Mouse (Mus musculus): ENCODE measurements at regions not wholly inside any gene's neighbourhood (a gene's known extent, or its start where the extent isn't known, plus 50 kb on each side); places are given as distances from the start of the nearest gene placed in this dataset.

DNA sequence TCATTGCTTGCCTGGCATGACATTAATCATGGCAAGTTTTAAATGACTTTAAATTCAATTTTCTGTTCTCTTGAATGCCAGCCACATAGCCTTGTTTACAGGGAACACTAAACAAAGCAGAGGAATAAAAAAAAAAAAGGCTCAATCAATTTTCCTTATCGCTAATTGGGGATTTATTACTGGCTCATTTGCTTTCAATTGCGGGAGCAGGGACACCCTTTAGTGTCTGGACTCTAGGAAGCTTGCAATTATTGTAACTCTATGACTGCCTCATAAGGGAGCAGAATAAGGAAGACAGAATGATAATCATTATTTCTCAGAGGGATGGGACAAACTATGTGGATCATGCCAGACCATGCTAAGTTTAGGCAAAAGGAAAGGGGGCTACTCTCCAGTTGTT, 1537.7 kb upstream of the Gm6569 start:
- no peak for TF ChIP-seq CTCF (IDR thresholded peaks at IDR 0.05)
- no peak for DNase-seq (ENCODE audit: low read depth, low spot score)
- in situ Hi-C loops (cut with MboI; ENCODE audit: low pct_unique_long_range_greater_than_20kb), result no loop called here
- ChIA-PET CTCF (no interaction called here), POLR2A (no interaction called here)
- no peaks in the 10 kb centered on the region for H3K27me3 ChIP-seq
- no peak for ATAC-seq

DNA sequence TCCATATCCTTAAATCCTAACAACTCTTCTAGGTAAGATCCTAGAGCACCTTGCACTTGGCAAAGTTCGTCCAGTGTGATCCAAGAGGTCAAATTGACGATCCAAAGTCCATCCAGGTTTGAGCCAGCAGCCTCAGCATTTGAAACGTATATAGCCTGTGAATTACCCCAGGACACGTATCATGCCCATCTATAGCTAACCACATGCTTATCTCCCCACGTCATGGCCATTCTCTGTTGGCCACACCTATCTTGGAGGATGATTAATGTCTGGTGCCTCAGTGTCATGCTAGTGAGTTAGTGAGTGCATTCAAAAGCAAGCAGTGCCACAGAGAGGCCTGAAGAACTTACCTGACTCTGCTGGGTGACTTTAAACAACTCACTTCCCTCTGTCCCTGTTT, 1521.9 kb upstream of the Gm6569 start:
- no peak for TF ChIP-seq CTCF (IDR thresholded peaks at IDR 0.05)
- in situ Hi-C loops (cut with MboI; ENCODE audit: low pct_unique_long_range_greater_than_20kb), result no loop called here
- ATAC-seq (no peak), DNase-seq (ENCODE audit: low read depth, low spot score) (no peak)
- ChIA-PET POLR2A (no interaction called here), CTCF (no interaction called here)
- no peaks in the 10 kb centered on the region for H3K27me3 ChIP-seq

- ATAC-seq (no peak), DNase-seq (ENCODE audit: low read depth, low spot score) (no peak)
- H3K27me3 ChIP-seq, result peaks cover 3% of the 10 kb centered on the region
- CTCF ChIA-PET, result no interaction called here
- POLR2A ChIA-PET, result no interaction called here
- in situ Hi-C loops (cut with MboI; ENCODE audit: low pct_unique_long_range_greater_than_20kb), result no loop called here
- no peak for TF ChIP-seq CTCF (IDR thresholded peaks at IDR 0.05)
Observed at GRCm38 (mm10) chr15:72321528-72321927, 1512.8 kb upstream of the Gm6569 start.

- peaks cover 3% of the 10 kb centered on the region for H3K27me3 ChIP-seq
- ChIA-PET CTCF (no interaction called here), POLR2A (no interaction called here)
- in situ Hi-C loops (cut with MboI; ENCODE audit: low pct_unique_long_range_greater_than_20kb), result no loop called here
- DNase-seq (ENCODE audit: low read depth, low spot score), result no peak
- TF ChIP-seq CTCF (IDR thresholded peaks at IDR 0.05), result no peak
- ATAC-seq, result no peak
Observed at GRCm38 (mm10) chr15:72322127-72322526, 1512.2 kb upstream of the Gm6569 start.

DNA sequence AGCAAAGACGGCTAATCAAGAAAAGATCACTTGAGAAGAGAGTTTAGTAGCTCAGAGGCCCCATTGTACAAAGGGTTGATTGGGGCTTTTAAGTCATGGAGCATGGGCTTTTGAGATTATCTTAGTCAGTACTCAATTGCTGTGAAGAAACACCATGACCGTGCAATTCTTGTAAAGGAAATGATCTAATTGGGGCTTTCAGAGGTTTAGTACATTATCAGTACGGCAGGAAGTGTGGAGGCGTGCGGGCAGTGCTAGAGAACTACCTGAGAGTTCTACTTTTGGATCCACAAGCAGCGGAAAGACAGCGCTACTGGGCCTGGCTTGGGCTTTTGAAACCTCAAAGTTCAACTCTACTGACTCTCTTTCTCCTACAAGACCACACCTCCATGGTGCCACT, 1511.2 kb upstream of the Gm6569 start:
- ATAC-seq, result no peak
- CTCF ChIA-PET, result interaction anchor here (1.2 kb wide), 1 partner anchor 12 kb away, joined by 3 read pairs; no protein-coding TSS in a partner anchor
- POLR2A ChIA-PET, result no interaction called here
- no peak for DNase-seq (ENCODE audit: low read depth, low spot score)
- in situ Hi-C loops (cut with MboI; ENCODE audit: low pct_unique_long_range_greater_than_20kb), result no loop called here
- H3K27me3 ChIP-seq, result peaks cover 3% of the 10 kb centered on the region
- no peak for TF ChIP-seq CTCF (IDR thresholded peaks at IDR 0.05)

DNA sequence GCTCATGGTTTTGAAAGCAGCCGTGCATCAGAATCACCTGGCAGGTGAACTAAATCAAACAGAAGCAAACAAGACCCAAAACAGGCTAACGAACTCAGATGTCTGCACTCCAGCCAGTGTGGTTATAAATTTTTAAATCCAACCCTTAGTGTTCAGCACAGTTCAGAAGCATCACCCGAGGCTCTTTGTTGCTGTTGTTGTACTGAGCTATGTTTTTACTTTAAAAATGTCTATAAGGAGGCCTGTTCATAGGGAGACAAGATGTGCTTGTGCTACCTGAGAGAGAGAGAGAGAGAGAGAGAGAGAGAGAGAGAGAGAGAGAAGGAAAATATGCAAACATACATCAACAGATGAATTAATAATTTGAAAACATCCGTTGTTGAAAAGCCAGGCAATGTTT, 1503.1 kb upstream of the Gm6569 start:
- POLR2A ChIA-PET, result no interaction called here
- in situ Hi-C loops (cut with MboI; ENCODE audit: low pct_unique_long_range_greater_than_20kb), result no loop called here
- H3K27me3 ChIP-seq, result no peaks in the 10 kb centered on the region
- ATAC-seq (no peak), DNase-seq (ENCODE audit: low read depth, low spot score) (no peak)
- CTCF ChIA-PET, result no interaction called here
- no peak for TF ChIP-seq CTCF (IDR thresholded peaks at IDR 0.05)

- ATAC-seq (no peak), DNase-seq (ENCODE audit: low read depth, low spot score) (no peak)
- ChIA-PET POLR2A (no interaction called here), CTCF (no interaction called here)
- H3K27me3 ChIP-seq, result no peaks in the 10 kb centered on the region
- in situ Hi-C loops (cut with MboI; ENCODE audit: low pct_unique_long_range_greater_than_20kb), result no loop called here
- TF ChIP-seq CTCF (IDR thresholded peaks at IDR 0.05), result no peak
Observed at GRCm38 (mm10) chr15:72334497-72334896, 1499.9 kb upstream of the Gm6569 start.

DNA sequence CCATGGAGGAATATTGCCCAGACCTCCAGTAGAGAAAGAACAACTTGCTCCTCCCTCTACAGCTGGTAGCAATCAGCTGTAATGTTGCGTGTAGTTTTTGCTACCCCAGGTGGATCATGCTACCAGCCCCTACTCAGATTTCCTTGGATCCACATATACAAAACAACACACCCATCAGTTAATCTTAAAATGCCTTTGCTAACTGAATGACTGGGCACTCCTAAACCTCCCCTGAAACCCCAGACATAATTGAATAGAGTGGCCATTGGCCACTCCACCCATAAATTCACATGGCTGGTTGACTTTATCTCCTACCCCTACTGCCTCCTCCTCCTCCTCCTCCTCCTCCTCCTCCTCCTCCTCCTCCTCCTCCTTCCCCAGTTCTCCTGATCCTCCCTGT, 1494.7 kb upstream of the Gm6569 start:
- POLR2A ChIA-PET, result no interaction called here
- ATAC-seq, result no peak

DNA sequence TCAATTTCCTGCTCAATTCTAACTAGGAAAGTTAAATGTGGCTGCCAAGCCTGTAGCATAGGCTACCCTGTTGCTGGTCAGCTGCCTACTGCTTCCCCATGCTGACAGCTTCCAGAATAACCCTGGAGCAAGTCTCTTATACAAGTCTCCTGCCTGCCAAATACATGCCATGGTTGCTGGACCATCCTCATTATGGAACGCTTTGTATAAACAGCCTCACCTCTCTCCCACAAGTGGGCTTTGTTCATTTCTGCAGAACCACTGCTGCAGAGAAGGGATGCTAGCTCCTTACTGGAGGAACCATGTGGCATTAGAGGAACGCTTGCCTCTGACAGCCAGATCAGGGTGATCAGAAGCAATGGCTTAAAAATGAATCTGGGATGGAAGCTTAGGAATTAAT, 1492.4 kb upstream of the Gm6569 start:
- POLR2A ChIA-PET, result no interaction called here

More for the DNA sequence above, 1494.7 kb upstream of the Gm6569 start:
- TF ChIP-seq CTCF (IDR thresholded peaks at IDR 0.05), result no peak
- no peak for DNase-seq (ENCODE audit: low read depth, low spot score)
- in situ Hi-C loops (cut with MboI; ENCODE audit: low pct_unique_long_range_greater_than_20kb), result no loop called here
- CTCF ChIA-PET, result no interaction called here
- H3K27me3 ChIP-seq, result no peaks in the 10 kb centered on the region

GRCm38 (mm10) chr15:72342504-72342903, 1491.9 kb upstream of the Gm6569 start:
- no peak for TF ChIP-seq CTCF (IDR thresholded peaks at IDR 0.05)
- in situ Hi-C loops (cut with MboI; ENCODE audit: low pct_unique_long_range_greater_than_20kb), result no loop called here
- ChIA-PET CTCF (no interaction called here), POLR2A (no interaction called here)
- DNase-seq (ENCODE audit: low read depth, low spot score), result no peak
- H3K27me3 ChIP-seq, result no peaks in the 10 kb centered on the region
- no peak for ATAC-seq

More for the DNA sequence above, 1492.4 kb upstream of the Gm6569 start:
- CTCF ChIA-PET, result no interaction called here
- ATAC-seq (no peak), DNase-seq (ENCODE audit: low read depth, low spot score) (no peak)
- TF ChIP-seq CTCF (IDR thresholded peaks at IDR 0.05), result no peak
- in situ Hi-C loops (cut with MboI; ENCODE audit: low pct_unique_long_range_greater_than_20kb), result no loop called here
- H3K27me3 ChIP-seq, result no peaks in the 10 kb centered on the region

DNA sequence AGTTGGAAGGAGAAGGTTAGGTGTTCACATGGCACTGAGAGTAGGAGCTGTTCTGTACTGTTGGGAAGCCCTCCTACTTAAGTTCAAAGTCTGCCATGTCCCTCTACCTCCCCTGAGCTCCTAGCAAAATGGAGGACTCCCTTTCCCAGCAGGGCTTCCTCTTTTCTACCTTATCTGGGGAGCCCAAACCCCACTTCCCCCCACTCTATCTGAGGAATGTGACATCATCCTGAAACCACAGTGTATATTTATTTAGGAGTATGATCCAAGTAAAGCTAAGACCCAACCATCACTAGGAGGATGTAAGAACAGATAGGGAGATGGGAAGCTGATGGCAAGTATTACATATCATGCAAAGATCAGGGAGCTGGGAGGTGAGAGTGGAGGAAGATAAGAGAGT, 1490.6 kb upstream of the Gm6569 start:
- H3K27me3 ChIP-seq, result no peaks in the 10 kb centered on the region
- in situ Hi-C loops (cut with MboI; ENCODE audit: low pct_unique_long_range_greater_than_20kb), result no loop called here
- CTCF ChIA-PET, result no interaction called here
- no peak for TF ChIP-seq CTCF (IDR thresholded peaks at IDR 0.05)
- DNase-seq (ENCODE audit: low read depth, low spot score) (no peak), ATAC-seq (no peak)
- POLR2A ChIA-PET, result no interaction called here

DNA sequence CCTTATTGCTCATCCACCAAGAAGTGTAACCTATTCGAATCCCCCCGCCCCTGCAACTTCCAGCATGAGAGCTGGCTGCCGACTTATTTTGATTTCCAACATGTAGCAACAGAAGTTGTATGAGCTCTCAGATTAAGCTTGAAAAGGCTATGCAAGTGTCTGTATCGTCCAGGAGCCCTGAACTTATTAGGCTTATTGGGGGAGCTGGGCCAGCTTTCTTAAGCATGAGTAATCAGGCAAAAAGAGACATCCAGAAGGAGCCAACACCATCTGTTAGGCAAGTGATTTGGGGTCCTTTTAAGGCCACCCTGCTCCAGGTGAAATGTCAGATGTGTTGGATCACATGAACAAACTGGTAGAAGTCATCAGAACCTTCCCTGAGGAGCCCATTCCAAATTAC, 1481.0 kb upstream of the Gm6569 start:
- DNase-seq (ENCODE audit: low read depth, low spot score) (no peak), ATAC-seq (no peak)
- CTCF ChIA-PET, result no interaction called here
- POLR2A ChIA-PET, result no interaction called here
- H3K27me3 ChIP-seq, result no peaks in the 10 kb centered on the region
- no peak for TF ChIP-seq CTCF (IDR thresholded peaks at IDR 0.05)
- in situ Hi-C loops (cut with MboI; ENCODE audit: low pct_unique_long_range_greater_than_20kb), result no loop called here

GRCm38 (mm10) chr15:72355626-72356025, 1478.7 kb upstream of the Gm6569 start:
- no peak for TF ChIP-seq CTCF (IDR thresholded peaks at IDR 0.05)
- CTCF ChIA-PET, result no interaction called here
- ATAC-seq (no peak), DNase-seq (ENCODE audit: low read depth, low spot score) (no peak)
- no peaks in the 10 kb centered on the region for H3K27me3 ChIP-seq
- POLR2A ChIA-PET, result no interaction called here
- in situ Hi-C loops (cut with MboI; ENCODE audit: low pct_unique_long_range_greater_than_20kb), result no loop called here

All from Patski (cell line).